Mouse (Mus musculus) gastrocnemius, postnatal 25 days (tissue): Measurements from ENCODE around the gene Il2rb. TPM values are rescaled to one million over a fixed set of nuclear protein-coding genes. Genes with fewer than 3 reads are reported as not detected.

ENCODE experiments used
- DNase-seq: peaks from one replicate; pipeline ENCODE4 v3.0.0; 2022
- total RNA-seq, 2 experiments: library from RNA; stranded (reverse); gene quantifications; 1 replicate in 1 of 2; 2 replicates in 1 of 2; pipeline ENCODE4 v1.2.3; 2021

The Il2rb gene
- total RNA-seq, 2 experiments from 2014 or later: not detected

- DNase-seq: no peak
Measured at GRCm38 (mm10) chr15:78443857-78444256, 51.2 kb downstream of the Il2rb start.

GRCm38 (mm10) chr15:78442231-78442630, 52.8 kb downstream of the Il2rb start:
- no peak for DNase-seq

- DNase-seq: no peak
Measured at GRCm38 (mm10) chr15:78438973-78439372, 56.1 kb downstream of the Il2rb start.

GRCm38 (mm10) chr15:78438505-78438904, 56.6 kb downstream of the Il2rb start:
- no peak for DNase-seq

GRCm38 (mm10) chr15:78438018-78438394, 57.1 kb downstream of the Il2rb start:
- no peak for DNase-seq

GRCm38 (mm10) chr15:78437237-78438017, 57.6 kb downstream of the Il2rb start:
- peak; percentile 65 for DNase-seq

- DNase-seq: peak; percentile 86
Measured at GRCm38 (mm10) chr15:78436380-78437192, 58.5 kb downstream of the Il2rb start.

GRCm38 (mm10) chr15:78435681-78436080, 59.4 kb downstream of the Il2rb start:
- DNase-seq: no peak

GRCm38 (mm10) chr15:78434896-78435520, 60.1 kb downstream of the Il2rb start:
- no peak for DNase-seq

- DNase-seq: no peak
Measured at GRCm38 (mm10) chr15:78431541-78432121, 63.4 kb downstream of the Il2rb start.

- no peak for DNase-seq
Measured at GRCm38 (mm10) chr15:78430874-78431273, 64.2 kb downstream of the Il2rb start.

GRCm38 (mm10) chr15:78429871-78430622, 65.0 kb downstream of the Il2rb start:
- DNase-seq: peak; percentile 29

Other genes starting within 250 kb of the Il2rb start
- 1 to 10 TPM in 1 of 2 experiments, under 1 TPM in 1; 0.38 to 1.1 TPM for gene Csf2rb2, start 189.6 kb downstream of the Il2rb start, total RNA-seq
- 1 to 10 TPM in 1 of 2 experiments, under 1 TPM in 1; 0.95 to 2.4 TPM for gene Csf2rb, start 169.5 kb downstream of the Il2rb start, total RNA-seq
- gene Tex33, start 99.4 kb downstream of the Il2rb start, total RNA-seq: not detected
- 10 to 100 TPM; 18.4 to 26.5 TPM for gene Tst, start 89.4 kb downstream of the Il2rb start, total RNA-seq
- 10 to 100 TPM; 55.7 to 56.8 TPM for gene Mpst, start 88.9 kb downstream of the Il2rb start, total RNA-seq
- gene Kctd17, start 66.7 kb downstream of the Il2rb start, total RNA-seq: 10 to 100 TPM; 15.8 to 22.8 TPM
- not detected for gene Tmprss6, start 26.6 kb downstream of the Il2rb start, total RNA-seq
- 10 to 100 TPM; 16.4 to 16.8 TPM for gene C1qtnf6, start 36.1 kb upstream of the Il2rb start, total RNA-seq
- gene Sstr3, start 49.4 kb upstream of the Il2rb start, total RNA-seq: not detected
- gene Rac2, start 77.5 kb upstream of the Il2rb start, total RNA-seq: 1 to 10 TPM in 1 of 2 experiments, under 1 TPM in 1; 0.43 to 3.4 TPM
- gene Cyth4, start 101.8 kb upstream of the Il2rb start, total RNA-seq: 1 to 10 TPM; 2.4 to 2.8 TPM
- under 1 TPM; 0.05 to 0.31 TPM for gene Elfn2, start 223.5 kb upstream of the Il2rb start, total RNA-seq